Mouse (Mus musculus) cortical plate, adult 2 months (tissue): ENCODE measurements at regions not wholly inside any gene's neighbourhood (a gene's known extent, or its start where the extent isn't known, plus 50 kb on each side); places are given as distances from the start of the nearest gene placed in this dataset.

Experiments used
- CTCF ChIP-seq: fragments of 200-500 bp; IDR thresholded peaks from 2 replicates; pipeline ENCODE4 v1.5.1; 2011; ENCODE audit warnings: mild to moderate bottlenecking, control low read depth, low read length; ENCODE audit not compliant: insufficient read depth; ENCODE audit errors: extremely low read depth
- POLR2A ChIP-seq: fragments of 200-500 bp; IDR thresholded peaks from 2 replicates; pipeline ENCODE4 v1.6.1; 2011; ENCODE audit warnings: mild to moderate bottlenecking, low read length, control low read depth; ENCODE audit not compliant: insufficient read depth; ENCODE audit errors: extremely low read depth

DNA sequence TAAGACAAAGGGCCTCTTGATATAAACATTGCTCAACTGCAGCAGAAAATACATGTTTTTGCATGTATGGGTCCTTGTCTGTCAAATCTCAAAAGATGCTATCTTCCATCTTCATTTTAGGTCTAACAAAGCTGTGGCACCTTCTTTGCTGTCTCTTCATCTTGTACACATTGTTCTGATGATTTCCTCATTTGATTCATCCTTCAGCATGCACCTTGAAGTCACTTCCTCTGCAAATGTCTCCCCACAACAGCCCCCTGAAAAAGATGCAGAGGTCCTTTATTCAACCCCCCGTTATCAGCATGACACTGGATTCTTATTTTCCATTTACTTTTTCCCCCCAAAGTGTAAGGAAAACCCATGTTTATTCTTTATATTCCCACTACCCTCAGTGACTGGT is 290.5 kb upstream of the Kcnh8 start:
- TF ChIP-seq CTCF (no peak), POLR2A (no peak)
